8 mouse cellular contexts compared by ENCODE assay signal in the genomic region with DNA sequence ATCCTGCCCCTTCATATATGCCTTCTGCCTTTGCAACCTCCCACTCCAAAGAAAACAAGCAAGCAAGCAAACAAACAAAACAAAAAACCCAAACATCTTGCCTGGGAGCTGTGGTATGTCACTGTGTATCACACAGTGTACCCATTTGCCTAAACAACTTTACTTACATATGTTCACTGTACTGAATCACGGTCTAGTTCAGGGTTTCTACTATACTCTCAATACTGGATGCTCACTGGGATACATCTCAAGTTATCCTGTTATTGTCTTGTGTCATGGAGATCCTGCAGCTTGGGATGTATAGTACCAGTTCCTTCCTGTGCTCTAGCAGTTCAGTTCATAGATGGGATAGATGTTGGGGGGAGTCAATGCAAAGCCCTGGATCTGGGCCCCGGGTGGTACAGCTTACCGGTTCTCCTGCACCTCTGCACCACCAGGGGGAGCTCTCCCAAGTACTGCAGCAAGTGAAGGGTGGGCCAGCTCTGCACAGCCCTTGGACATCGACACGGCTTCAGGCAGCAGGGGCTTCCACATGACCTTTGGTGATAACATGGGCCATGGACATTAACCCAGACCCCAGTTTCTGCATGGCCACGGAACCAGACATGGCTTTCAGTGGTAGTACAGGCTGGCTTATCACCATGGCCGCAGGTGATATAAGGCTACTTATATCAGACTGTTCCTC. TPM values are rescaled to one million over a fixed set of nuclear protein-coding genes. Genes with fewer than 3 reads are reported as not detected.
DNase-seq lines count a peak whose midpoint lies in the region; ATAC-seq and TF ChIP-seq lines count a peak whose summit lies in the region.

No protein-coding gene starts in this region.

- no peak for DNase-seq in G1E (ENCODE audit: low spot score)
- DNase-seq in cerebellum, adult 2 months = peak; percentile 36 to 58
- DNase-seq in forebrain, postnatal 0 days = peak; percentile 58
- DNase-seq in heart, postnatal 36 days = peak; percentile 84 to 85
- peak; percentile 44 to 82 for DNase-seq in layer of hippocampus, adult 18-20 months (ENCODE audit: low spot score in 2 of 2)
- DNase-seq in lung, adult 2 months = peak; percentile 69
- peak; percentile 35 for DNase-seq in ovary, adult 18-20 months (ENCODE audit: low spot score)
- peak; percentile 85 for DNase-seq in thymus, adult 2 months

- no peaks in the 10 kb centered on the region for H3K27me3 ChIP-seq in G1E (ENCODE audit: insufficient read depth, low read length)
- no peaks in the 10 kb centered on the region for H3K27me3 ChIP-seq in cerebellum, adult 2 months (ENCODE audit: control insufficient read depth, insufficient read depth, low read length)
- H3K27me3 ChIP-seq in forebrain, postnatal 0 days (ENCODE audit: insufficient read depth, low read length) = no peaks in the 10 kb centered on the region
- H3K27me3 ChIP-seq in thymus, adult 2 months (ENCODE audit: control insufficient read depth, insufficient read depth, low read length) = no peaks in the 10 kb centered on the region

- H3K27ac ChIP-seq in cerebellum, adult 2 months (ENCODE audit: insufficient read depth, low read length) = no peak overlapping the region
- H3K27ac ChIP-seq in forebrain, postnatal 0 days (ENCODE audit: low read depth, low read length) = no peak overlapping the region
- H3K27ac ChIP-seq in thymus, adult 2 months (ENCODE audit: control insufficient read depth, insufficient read depth, low read length) = no peak overlapping the region

- H3K4me3 ChIP-seq in G1E (ENCODE audit: low read depth, low read length) = no peak overlapping the region
- H3K4me3 ChIP-seq in cerebellum, adult 2 months (replicated peaks; ENCODE audit: insufficient read depth, low read depth, low read length) = no peak overlapping the region
- no peak overlapping the region for H3K4me3 ChIP-seq in forebrain, postnatal 0 days (ENCODE audit: low read depth, low read length)
- no peak overlapping the region for H3K4me3 ChIP-seq in lung, adult 2 months (replicated peaks; ENCODE audit: extremely low read depth, low read depth, low read length)
- H3K4me3 ChIP-seq in thymus, adult 2 months (ENCODE audit: control insufficient read depth, insufficient read depth, low read length) = no peak overlapping the region

- peak; percentile 90 for TF ChIP-seq CTCF in G1E (IDR thresholded peaks at IDR 0.05; ENCODE audit: low read depth, low read length)
- peak; percentile 73 for TF ChIP-seq CTCF in cerebellum, adult 2 months (IDR thresholded peaks at IDR 0.05; ENCODE audit: borderline replicate concordance, insufficient read depth, low read depth, low read length)
- peak; percentile 79 for TF ChIP-seq CTCF in forebrain, postnatal 0 days (IDR thresholded peaks at IDR 0.05; ENCODE audit: low read depth)
- peak; percentile 86 for TF ChIP-seq CTCF in lung, adult 2 months (IDR thresholded peaks at IDR 0.05; ENCODE audit: insufficient read depth, low read length)
- peak; percentile 95 for TF ChIP-seq CTCF in thymus, adult 2 months (IDR thresholded peaks at IDR 0.05; ENCODE audit: borderline replicate concordance, control insufficient read depth, extremely low read depth, insufficient read depth, low read length, poor library complexity)

- WGBS in cerebellum, adult 2 months = 33% methylated on average over 7 of the region's 7 CpGs
- 42% methylated on average over 7 of the region's 7 CpGs for WGBS in forebrain, postnatal 0 days
- 31% methylated on average over 7 of the region's 7 CpGs for WGBS in lung, adult 2 months
- 33% methylated on average over 7 of the region's 7 CpGs for WGBS in thymus, adult 2 months

- H3K4me2 ChIP-seq in forebrain, postnatal 0 days (ENCODE audit: low read depth) = no peak overlapping the region

- TF ChIP-seq POLR2A in cerebellum, adult 2 months (IDR thresholded peaks at IDR 0.05; ENCODE audit: borderline replicate concordance, insufficient read depth, low read length) = no peak
- TF ChIP-seq POLR2A in lung, adult 2 months (IDR thresholded peaks at IDR 0.05; ENCODE audit: borderline replicate concordance, extremely low read depth, low read depth, low read length) = no peak
- no peak for TF ChIP-seq POLR2A in thymus, adult 2 months (IDR thresholded peaks at IDR 0.05; ENCODE audit: control insufficient read depth, extremely low read depth, insufficient read depth, low read length, poor library complexity)

- intact Hi-C loops in heart, postnatal 36 days (cut with DNase I) = loop anchor here (1.0 to 5.0 kb wide), 3 partner anchors 103 to 383 kb away; no protein-coding TSS in a partner anchor

- no peaks in the 10 kb centered on the region for H3K9me3 ChIP-seq in G1E (replicated peaks)
- no peaks in the 10 kb centered on the region for H3K9me3 ChIP-seq in forebrain, postnatal 0 days (ENCODE audit: low read length)

- ATAC-seq in G1E (ENCODE audit: extremely low read depth, insufficient number of reproducible peaks, low FRiP score, poor library complexity, severe bottlenecking) = 0 out of 2 replicates have a peak, but pooled peaks have one; percentile 29
- peak; percentile 86 for ATAC-seq in forebrain, postnatal 0 days

- H3K36me3 ChIP-seq in G1E (replicated peaks) = peaks cover 44% of the 10 kb centered on the region
- H3K36me3 ChIP-seq in forebrain, postnatal 0 days (ENCODE audit: insufficient read depth) = peaks cover 3% of the 10 kb centered on the region
- H3K36me3 ChIP-seq in thymus, adult 2 months (ENCODE audit: control insufficient read depth, insufficient read depth, low read length) = no peaks in the 10 kb centered on the region

- H3K4me1 ChIP-seq in G1E (ENCODE audit: insufficient read depth, low read depth, low read length) = no peaks in the 10 kb centered on the region
- no peaks in the 10 kb centered on the region for H3K4me1 ChIP-seq in cerebellum, adult 2 months (ENCODE audit: control insufficient read depth, insufficient read depth, low read length)
- no peaks in the 10 kb centered on the region for H3K4me1 ChIP-seq in forebrain, postnatal 0 days (ENCODE audit: insufficient read depth)
- no peaks in the 10 kb centered on the region for H3K4me1 ChIP-seq in lung, adult 2 months (ENCODE audit: control insufficient read depth, insufficient read depth, low read length)
- 0 out of 2 replicates have a peak, but pooled peaks cover 2% of the 10 kb centered on the region for H3K4me1 ChIP-seq in thymus, adult 2 months (replicated peaks; ENCODE audit: control insufficient read depth, insufficient read depth, low read length)

- H3K9ac ChIP-seq in forebrain, postnatal 0 days = no peak overlapping the region

RNA-seq across cellular contexts. Expression of a gene that starts 36.7 kb away (rescaled TPM):
- total RNA-seq in G1E (2014; fragmentation: Nextera tagmentation) (171 and 188 TPM in 2 replicates), G1E (2017) (165 and 220 TPM in 2 replicates)
- 206 and 243 TPM in 2 replicates for polyA plus RNA-seq in G1E (2012)
- 33.8 and 38.9 TPM in 2 replicates for polyA plus RNA-seq in cerebellum, adult 2 months (2012; rRNA removed)
- total RNA-seq in forebrain, postnatal 0 days (2014; rRNA removed) = 17.2 and 18.0 TPM in 2 replicates
- 61.7 and 66.8 TPM in 2 replicates for polyA plus RNA-seq in forebrain, postnatal 0 days (2015; fragmentation: Nextera tagmentation; extraction: Ambion mirVana)
- total RNA-seq in heart, postnatal 36 days (2021) = 10 to 100 TPM; 17.0 to 18.4 TPM
- total RNA-seq in layer of hippocampus, adult 18-20 months (2021) = 10 to 100 TPM; 36.9 to 38.6 TPM
- 3.1 and 4.8 TPM in 2 replicates for polyA plus RNA-seq in lung, adult 2 months (2012; rRNA removed)
- 5.0 and 10.8 TPM in 2 replicates for polyA plus RNA-seq in thymus, adult 2 months (2012; rRNA removed)

RNA-seq across cellular contexts. Expression of a gene that starts 37.0 kb away (rescaled TPM):
- total RNA-seq in G1E (2014; fragmentation: Nextera tagmentation) = 9.9 and 11.6 TPM in 2 replicates
- 13.2 and 14.2 TPM in 2 replicates for total RNA-seq in G1E (2017)
- polyA plus RNA-seq in G1E (2012) = 0.21 and 0.25 TPM in 2 replicates
- 18.8 and 19.5 TPM in 2 replicates for polyA plus RNA-seq in cerebellum, adult 2 months (2012; rRNA removed)
- total RNA-seq in forebrain, postnatal 0 days (2014; rRNA removed) = 58.9 and 59.6 TPM in 2 replicates
- 22.3 and 31.4 TPM in 2 replicates for polyA plus RNA-seq in forebrain, postnatal 0 days (2015; fragmentation: Nextera tagmentation; extraction: Ambion mirVana)
- 1 to 10 TPM; 7.9 to 9.6 TPM for total RNA-seq in heart, postnatal 36 days (2021)
- total RNA-seq in layer of hippocampus, adult 18-20 months (2021) = 10 to 100 TPM; 29.2 to 29.9 TPM
- polyA plus RNA-seq in lung, adult 2 months (2012; rRNA removed) = 2.9 and 5.1 TPM in 2 replicates
- 0.75 and 0.97 TPM in 2 replicates for polyA plus RNA-seq in thymus, adult 2 months (2012; rRNA removed)
